Mouse (Mus musculus): ENCODE data around the gene Adcy10. TPM values are rescaled to one million over a fixed set of nuclear protein-coding genes. Genes with fewer than 3 reads are reported as not detected.

Adcy10 gene
- polyA plus RNA-seq, 1 experiment from 2014 or later = not detected

- no peaks in the 10 kb centered on the region for H3K27me3 ChIP-seq (ENCODE audit: control insufficient read depth, insufficient read depth, low read length)
- H3K4me1 ChIP-seq (ENCODE audit: control insufficient read depth, insufficient read depth, low read length) = peaks cover 10% of the 10 kb centered on the region
- H3K27ac ChIP-seq (ENCODE audit: low read depth, low read length) = no peak overlapping the region
- H3K9ac ChIP-seq (ENCODE audit: low read depth, low read length) = no peak overlapping the region
- H3K36me3 ChIP-seq (ENCODE audit: control insufficient read depth, insufficient read depth, low read length) = peaks cover 22% of the 10 kb centered on the region
- WGBS (ENCODE audit: insufficient replicate concordance) = 87% methylated on average over 14 of the region's 14 CpGs
- no peak overlapping the region for H3K4me3 ChIP-seq (ENCODE audit: low read depth, low read length)
- no peak for ATAC-seq (replicated peaks; ENCODE audit: insufficient number of reproducible peaks, low FRiP score, low TSS enrichment)
- no peaks in the 10 kb centered on the region for H3K9me3 ChIP-seq (replicated peaks; ENCODE audit: control insufficient read depth, low read length)
- H3K4me2 ChIP-seq = no peak overlapping the region
These were observed 118.2 kb downstream of the Adcy10 start for GRCm38 (mm10) chr1:165603218-165603617.

GRCm38 (mm10) chr1:165604203-165604602, 119.2 kb downstream of the Adcy10 start:
- no peaks in the 10 kb centered on the region for H3K27me3 ChIP-seq (ENCODE audit: control insufficient read depth, insufficient read depth, low read length)
- 67% methylated on average over 8 of the region's 8 CpGs for WGBS (ENCODE audit: insufficient replicate concordance)
- no peak overlapping the region for H3K9ac ChIP-seq (ENCODE audit: low read depth, low read length)
- ATAC-seq (replicated peaks; ENCODE audit: insufficient number of reproducible peaks, low FRiP score, low TSS enrichment) = no peak
- no peak overlapping the region for H3K4me3 ChIP-seq (ENCODE audit: low read depth, low read length)
- no peak overlapping the region for H3K4me2 ChIP-seq
- H3K27ac ChIP-seq (ENCODE audit: low read depth, low read length) = no peak overlapping the region
- H3K36me3 ChIP-seq (ENCODE audit: control insufficient read depth, insufficient read depth, low read length) = peaks cover 19% of the 10 kb centered on the region
- H3K4me1 ChIP-seq (ENCODE audit: control insufficient read depth, insufficient read depth, low read length) = peaks cover 10% of the 10 kb centered on the region
- H3K9me3 ChIP-seq (replicated peaks; ENCODE audit: control insufficient read depth, low read length) = no peaks in the 10 kb centered on the region

GRCm38 (mm10) chr1:165605108-165605507, 120.1 kb downstream of the Adcy10 start:
- H3K9me3 ChIP-seq (replicated peaks; ENCODE audit: control insufficient read depth, low read length) = no peaks in the 10 kb centered on the region
- H3K27ac ChIP-seq (ENCODE audit: low read depth, low read length) = no peak overlapping the region
- H3K27me3 ChIP-seq (ENCODE audit: control insufficient read depth, insufficient read depth, low read length) = no peaks in the 10 kb centered on the region
- no peak overlapping the region for H3K9ac ChIP-seq (ENCODE audit: low read depth, low read length)
- H3K4me2 ChIP-seq = no peak overlapping the region
- peaks cover 10% of the 10 kb centered on the region for H3K4me1 ChIP-seq (ENCODE audit: control insufficient read depth, insufficient read depth, low read length)
- no peak for ATAC-seq (replicated peaks; ENCODE audit: insufficient number of reproducible peaks, low FRiP score, low TSS enrichment)
- H3K4me3 ChIP-seq (ENCODE audit: low read depth, low read length) = no peak overlapping the region
- WGBS (ENCODE audit: insufficient replicate concordance) = 86% methylated on average over 3 of the region's 3 CpGs
- peaks cover 19% of the 10 kb centered on the region for H3K36me3 ChIP-seq (ENCODE audit: control insufficient read depth, insufficient read depth, low read length)

GRCm38 (mm10) chr1:165605774-165606173, 120.8 kb downstream of the Adcy10 start:
- ATAC-seq (replicated peaks; ENCODE audit: insufficient number of reproducible peaks, low FRiP score, low TSS enrichment) = no peak
- peaks cover 19% of the 10 kb centered on the region for H3K36me3 ChIP-seq (ENCODE audit: control insufficient read depth, insufficient read depth, low read length)
- peaks cover 13% of the 10 kb centered on the region for H3K4me1 ChIP-seq (ENCODE audit: control insufficient read depth, insufficient read depth, low read length)

GRCm38 (mm10) chr1:165608904-165609303, 123.9 kb downstream of the Adcy10 start:
- WGBS (ENCODE audit: insufficient replicate concordance) = 76% methylated on average over 4 of the region's 4 CpGs
- Histone ChIP-seq H3K4me3 (ENCODE audit: low read depth, low read length) (no peak overlapping the region), H3K4me1 (ENCODE audit: control insufficient read depth, insufficient read depth, low read length) (peaks cover 20% of the 10 kb centered on the region), H3K36me3 (ENCODE audit: control insufficient read depth, insufficient read depth, low read length) (peaks cover 11% of the 10 kb centered on the region), H3K9me3 (replicated peaks; ENCODE audit: control insufficient read depth, low read length) (no peaks in the 10 kb centered on the region), H3K27me3 (ENCODE audit: control insufficient read depth, insufficient read depth, low read length) (no peaks in the 10 kb centered on the region), H3K4me2 (no peak overlapping the region), H3K27ac (ENCODE audit: low read depth, low read length) (no peak overlapping the region), H3K9ac (ENCODE audit: low read depth, low read length) (no peak overlapping the region)
- no peak for ATAC-seq (replicated peaks; ENCODE audit: insufficient number of reproducible peaks, low FRiP score, low TSS enrichment)

More at GRCm38 (mm10) chr1:165605774-165606173, 120.8 kb downstream of the Adcy10 start:
- H3K4me3 ChIP-seq (ENCODE audit: low read depth, low read length) = no peak overlapping the region
- no peaks in the 10 kb centered on the region for H3K9me3 ChIP-seq (replicated peaks; ENCODE audit: control insufficient read depth, low read length)
- no peaks in the 10 kb centered on the region for H3K27me3 ChIP-seq (ENCODE audit: control insufficient read depth, insufficient read depth, low read length)
- H3K4me2 ChIP-seq = no peak overlapping the region
- H3K27ac ChIP-seq (ENCODE audit: low read depth, low read length) = no peak overlapping the region
- WGBS (ENCODE audit: insufficient replicate concordance) = 88% methylated on average over 6 of the region's 6 CpGs
- H3K9ac ChIP-seq (ENCODE audit: low read depth, low read length) = no peak overlapping the region

GRCm38 (mm10) chr1:165609495-165610320, 124.7 kb downstream of the Adcy10 start:
- H3K4me3 ChIP-seq (ENCODE audit: low read depth, low read length) = no peak overlapping the region
- no peaks in the 10 kb centered on the region for H3K27me3 ChIP-seq (ENCODE audit: control insufficient read depth, insufficient read depth, low read length)
- H3K9ac ChIP-seq (ENCODE audit: low read depth, low read length) = no peak overlapping the region
- H3K36me3 ChIP-seq (ENCODE audit: control insufficient read depth, insufficient read depth, low read length) = peaks cover 11% of the 10 kb centered on the region; the same call in 1 of the 2 replicates
- H3K4me2 ChIP-seq = no peak overlapping the region
- H3K9me3 ChIP-seq (replicated peaks; ENCODE audit: control insufficient read depth, low read length) = no peaks in the 10 kb centered on the region
- no peak overlapping the region for H3K27ac ChIP-seq (ENCODE audit: low read depth, low read length)
- H3K4me1 ChIP-seq (ENCODE audit: control insufficient read depth, insufficient read depth, low read length) = peaks cover 20% of the 10 kb centered on the region
- no peak for ATAC-seq (replicated peaks; ENCODE audit: insufficient number of reproducible peaks, low FRiP score, low TSS enrichment)
- WGBS (ENCODE audit: insufficient replicate concordance) = 57% methylated on average over 7 of the region's 7 CpGs

GRCm38 (mm10) chr1:165610321-165610999, 125.5 kb downstream of the Adcy10 start:
- no peaks in the 10 kb centered on the region for H3K27me3 ChIP-seq (ENCODE audit: control insufficient read depth, insufficient read depth, low read length)
- 0 out of 2 replicates have a peak, but pooled peaks cover 3% of the 10 kb centered on the region for H3K9me3 ChIP-seq (replicated peaks; ENCODE audit: control insufficient read depth, low read length)
- 63% methylated on average over 9 of the region's 9 CpGs for whole genome bisulfite sequencing (ENCODE audit: insufficient replicate concordance)
- H3K4me2 ChIP-seq = no peak overlapping the region
- no peak overlapping the region for H3K4me3 ChIP-seq (ENCODE audit: low read depth, low read length)
- peaks cover 16% of the 10 kb centered on the region for H3K36me3 ChIP-seq (ENCODE audit: control insufficient read depth, insufficient read depth, low read length)
- no peak for ATAC-seq (replicated peaks; ENCODE audit: insufficient number of reproducible peaks, low FRiP score, low TSS enrichment)
- H3K9ac ChIP-seq (ENCODE audit: low read depth, low read length) = no peak overlapping the region
- no peak overlapping the region for H3K27ac ChIP-seq (ENCODE audit: low read depth, low read length)
- H3K4me1 ChIP-seq (ENCODE audit: control insufficient read depth, insufficient read depth, low read length) = peaks cover 20% of the 10 kb centered on the region

GRCm38 (mm10) chr1:165612714-165613113, 127.7 kb downstream of the Adcy10 start:
- Histone ChIP-seq H3K4me3 (ENCODE audit: low read depth, low read length) (no peak overlapping the region), H3K4me1 (ENCODE audit: control insufficient read depth, insufficient read depth, low read length) (peaks cover 25% of the 10 kb centered on the region), H3K9ac (ENCODE audit: low read depth, low read length) (no peak overlapping the region), H3K27me3 (ENCODE audit: control insufficient read depth, insufficient read depth, low read length) (no peaks in the 10 kb centered on the region), H3K36me3 (ENCODE audit: control insufficient read depth, insufficient read depth, low read length) (peaks cover 16% of the 10 kb centered on the region), H3K4me2 (no peak overlapping the region; the same call in 1 of the 2 replicates), H3K27ac (ENCODE audit: low read depth, low read length) (no peak overlapping the region; the same call in 1 of the 2 replicates), H3K9me3 (replicated peaks; ENCODE audit: control insufficient read depth, low read length) (0 out of 2 replicates have a peak, but pooled peaks cover 3% of the 10 kb centered on the region)
- no peak for ATAC-seq (replicated peaks; ENCODE audit: insufficient number of reproducible peaks, low FRiP score, low TSS enrichment)
- 44% methylated on average over 5 of the region's 5 CpGs for WGBS (ENCODE audit: insufficient replicate concordance)
